Mouse (Mus musculus): ENCODE measurements at regions not wholly inside any gene's neighbourhood (a gene's known extent, or its start where the extent isn't known, plus 50 kb on each side); places are given as distances from the start of the nearest gene placed in this dataset.

DNA sequence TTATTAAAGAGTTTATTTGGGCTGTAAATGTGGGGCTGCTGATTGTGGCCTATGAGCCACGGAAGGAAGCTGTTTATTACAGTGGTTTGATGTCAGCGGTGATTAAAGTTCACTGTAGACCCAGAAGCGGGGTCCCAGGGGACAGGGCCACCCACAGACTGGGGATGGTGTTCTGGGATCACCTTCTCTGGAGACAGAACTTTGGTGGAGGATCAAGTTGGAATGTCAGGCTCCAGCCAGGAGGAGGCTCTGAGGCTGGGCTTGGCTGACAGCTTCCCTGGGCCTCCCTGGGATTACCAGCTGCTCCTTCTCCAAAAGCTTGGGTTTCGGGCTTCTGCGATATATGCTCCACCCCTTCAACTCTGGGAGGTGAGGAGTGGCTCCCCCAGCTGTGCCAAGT is 417.1 kb downstream of the Tbc1d22a start:
- TF ChIP-seq GATA1 (IDR thresholded peaks at IDR 0.05; ENCODE audit: borderline replicate concordance, low read length) (no peak), CTCF (IDR thresholded peaks at IDR 0.05; ENCODE audit: low read depth, low read length) (no peak), POLR2AphosphoS5 (IDR thresholded peaks at IDR 0.05; ENCODE audit: insufficient replicate concordance, low read depth, low read length) (no peak)
